Mouse (Mus musculus) forebrain, postnatal 0 days (tissue): ENCODE data around the gene Cav1. TPM values are rescaled to one million over a fixed set of nuclear protein-coding genes. Genes with fewer than 3 reads are reported as not detected.

ENCODE experiments used
- ATAC-seq: fragments of 200-750 bp; cut with Nextera tagmentation; 2 replicates; pipeline ENCODE4 v1.8.0; 2017; ENCODE audit warnings: mild to moderate bottlenecking, moderate library complexity
- DNase-seq: peaks from one replicate; pipeline ENCODE4 v3.0.0-alpha.2; 2015
- H3K27ac ChIP-seq: fragments of 300-500 bp; sonication (generic); 2 replicates; pipeline ENCODE4 v1.5.1; 2014; ENCODE audit warnings: low read depth, mild to moderate bottlenecking, antibody characterized with exemption, low read length, moderate library complexity, mixed read lengths
- H3K27me3 ChIP-seq: fragments of 300-500 bp; sonication (generic); 2 replicates; pipeline ENCODE4 v1.6.1; 2014; ENCODE audit warnings: mild to moderate bottlenecking, low read length, mixed read lengths; ENCODE audit not compliant: insufficient read depth
- H3K36me3 ChIP-seq: fragments of 300-500 bp; sonication (generic); 2 replicates; pipeline ENCODE4 v1.6.1; 2014; ENCODE audit warnings: mild to moderate bottlenecking, moderate library complexity; ENCODE audit not compliant: insufficient read depth
- H3K4me1 ChIP-seq: fragments of 300-500 bp; sonication (generic); 2 replicates; pipeline ENCODE4 v1.6.1; 2014; ENCODE audit warnings: antibody characterized with exemption; ENCODE audit not compliant: insufficient read depth
- H3K4me2 ChIP-seq: fragments of 300-500 bp; sonication (generic); 2 replicates; pipeline ENCODE4 v1.6.1; 2014; ENCODE audit warnings: low read depth, mild to moderate bottlenecking, moderate library complexity
- H3K4me3 ChIP-seq: fragments of 300-500 bp; sonication (generic); 2 replicates; pipeline ENCODE4 v1.5.1; 2014; ENCODE audit warnings: low read depth, low read length, mixed read lengths
- H3K9ac ChIP-seq: fragments of 300-500 bp; sonication (generic); 2 replicates; pipeline ENCODE4 v1.6.1; 2014; ENCODE audit warnings: mild to moderate bottlenecking
- H3K9me3 ChIP-seq: fragments of 300-500 bp; sonication (generic); 2 replicates; pipeline ENCODE4 v1.6.1; 2016; ENCODE audit warnings: low read length
- CTCF ChIP-seq: sonication (generic); IDR thresholded peaks from 2 replicates; pipeline ENCODE4 v1.5.1; 2016; ENCODE audit warnings: antibody characterized with exemption, control low read depth, low read depth
- WGBS: fragments of 180-500 bp; shearing (Covaris S2); extraction: QIAGEN DNeasy Blood & Tissue Kit; methylation state at CpG from one replicate; pipeline ENCODE4 v1.1.7; 2014; 5-methylcytosine and 5-hydroxymethylcytosine counted together
- polyA plus RNA-seq: library from polyadenylated mRNA; unstranded; fragments of >200 nt; fragmentation: Nextera tagmentation; extraction: Ambion mirVana; gene quantifications from 2 replicates; pipeline ENCODE4 v1.2.1, GENCODE M21; 2015
- total RNA-seq: library from RNA; depleted of rRNA; stranded (reverse); fragments of >200 nt; gene quantifications from 2 replicates; pipeline ENCODE4 v1.2.3, GENCODE M21; 2014

Cav1 gene
- total and polyA plus RNA-seq, 2 experiments from 2014 or later, result 32.8 to 42.4 TPM

DNA sequence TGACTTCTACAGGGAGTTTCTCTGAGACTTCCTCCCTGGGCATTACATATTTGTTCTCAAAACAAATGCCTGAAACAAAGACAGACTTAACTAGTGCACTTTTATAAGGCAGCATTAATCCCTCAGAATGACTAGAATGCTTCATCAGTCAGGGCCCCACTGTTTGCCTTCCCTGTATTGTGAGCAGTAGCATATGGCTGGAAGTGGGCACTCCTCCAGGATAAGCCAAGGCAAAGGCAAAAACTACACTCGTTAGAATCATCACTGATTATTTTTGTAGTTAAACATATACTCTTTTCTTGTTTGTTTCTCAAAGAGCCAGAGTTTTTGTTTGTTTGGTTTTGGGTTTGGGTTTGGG, 11.0 kb downstream of the Cav1 start:
- H3K4me3 ChIP-seq, result no peak overlapping the region
- no peaks in the 10 kb centered on the region for H3K36me3 ChIP-seq
- H3K27ac ChIP-seq, result no peak overlapping the region
- 13% methylated on average over 1 of the region's 1 CpGs for WGBS
- no peak for TF ChIP-seq CTCF
- no peaks in the 10 kb centered on the region for H3K9me3 ChIP-seq
- no peaks in the 10 kb centered on the region for H3K4me1 ChIP-seq
- no peak overlapping the region for H3K9ac ChIP-seq
- no peak for DNase-seq
- no peaks in the 10 kb centered on the region for H3K27me3 ChIP-seq
- H3K4me2 ChIP-seq, result no peak overlapping the region
- ATAC-seq, result no peak

DNA sequence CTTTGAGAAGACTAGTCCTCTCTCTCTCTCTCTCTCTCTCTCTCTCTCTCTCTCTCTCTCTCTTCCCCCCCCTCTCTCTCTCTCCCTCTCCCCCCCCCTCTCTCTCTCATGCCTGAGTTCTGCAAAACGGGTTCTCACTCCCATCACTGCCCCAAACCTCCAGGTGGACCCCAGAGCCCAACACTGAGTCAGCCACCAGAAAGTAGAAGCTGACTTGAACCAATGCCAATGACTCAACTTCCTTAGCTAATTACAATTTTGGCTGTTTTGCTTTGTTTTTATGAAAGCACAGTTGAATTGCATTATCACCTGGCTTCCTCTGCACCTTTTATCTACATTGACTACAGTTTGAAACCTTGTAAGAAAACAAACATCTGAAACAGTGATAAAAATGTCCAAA, 11.8 kb downstream of the Cav1 start:
- no peaks in the 10 kb centered on the region for H3K4me1 ChIP-seq
- no peaks in the 10 kb centered on the region for H3K27me3 ChIP-seq
- ATAC-seq, result no peak
- H3K9ac ChIP-seq, result no peak overlapping the region
- no peaks in the 10 kb centered on the region for H3K36me3 ChIP-seq
- no peak for DNase-seq
- H3K9me3 ChIP-seq, result no peaks in the 10 kb centered on the region
- H3K4me2 ChIP-seq, result no peak overlapping the region
- TF ChIP-seq CTCF, result no peak
- H3K27ac ChIP-seq, result no peak overlapping the region
- 68% methylated on average over 1 of the region's 1 CpGs for WGBS
- H3K4me3 ChIP-seq, result no peak overlapping the region

DNA sequence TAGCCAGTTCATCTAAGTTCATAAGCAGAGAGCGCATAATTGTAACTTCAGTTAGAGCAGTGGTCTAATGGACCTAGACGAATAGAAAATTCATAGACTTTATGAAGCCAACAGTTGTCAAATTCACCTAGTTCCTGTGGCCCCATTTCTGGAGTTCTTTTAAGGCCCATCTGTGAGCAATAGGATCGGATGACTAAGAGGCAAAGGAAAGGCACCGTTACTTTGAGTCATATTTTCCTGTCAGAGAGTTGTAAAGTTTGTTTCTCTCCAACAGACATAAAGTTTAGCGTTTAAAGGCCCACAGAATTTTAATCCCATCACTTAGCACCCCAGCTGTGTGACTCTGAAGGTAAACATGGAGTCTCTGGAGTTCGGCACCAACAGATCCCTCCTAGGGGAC, 15.8 kb downstream of the Cav1 start:
- H3K9ac ChIP-seq, result no peak overlapping the region
- H3K27me3 ChIP-seq, result no peaks in the 10 kb centered on the region
- no peaks in the 10 kb centered on the region for H3K36me3 ChIP-seq
- H3K9me3 ChIP-seq, result no peaks in the 10 kb centered on the region
- H3K4me2 ChIP-seq, result no peak overlapping the region
- H3K4me3 ChIP-seq, result no peak overlapping the region
- H3K4me1 ChIP-seq, result no peaks in the 10 kb centered on the region
- no peak overlapping the region for H3K27ac ChIP-seq
- 88% methylated on average over 6 of the region's 6 CpGs for WGBS
- no peak for DNase-seq
- no peak for ATAC-seq
- no peak for TF ChIP-seq CTCF

DNA sequence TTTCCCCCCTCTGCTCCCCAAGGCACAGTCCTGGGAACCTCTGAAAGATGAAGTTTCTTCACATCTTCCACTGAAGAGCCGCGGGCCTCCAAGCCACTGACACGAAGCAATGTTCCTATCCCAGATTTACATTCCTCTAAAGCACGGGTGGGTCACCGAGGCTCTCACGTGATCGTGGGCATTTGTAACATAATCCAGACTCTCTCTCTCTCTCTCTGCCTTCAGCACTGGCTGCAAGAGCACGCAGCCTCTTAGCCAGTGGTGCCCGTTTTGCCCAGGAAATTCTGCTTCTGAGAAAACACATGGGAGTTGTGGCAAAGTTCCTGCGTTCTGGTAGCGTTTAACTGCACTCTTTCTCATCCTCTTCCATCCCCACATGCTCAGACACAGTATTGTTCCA, 21.1 kb downstream of the Cav1 start:
- Histone ChIP-seq H3K9ac (no peak overlapping the region), H3K27me3 (no peaks in the 10 kb centered on the region), H3K9me3 (no peaks in the 10 kb centered on the region), H3K27ac (no peak overlapping the region), H3K4me1 (no peaks in the 10 kb centered on the region), H3K36me3 (no peaks in the 10 kb centered on the region), H3K4me3 (no peak overlapping the region), H3K4me2 (no peak overlapping the region)
- DNase-seq (no peak), ATAC-seq (no peak)
- WGBS, result 56% methylated on average over 11 of the region's 11 CpGs
- TF ChIP-seq CTCF, result no peak

DNA sequence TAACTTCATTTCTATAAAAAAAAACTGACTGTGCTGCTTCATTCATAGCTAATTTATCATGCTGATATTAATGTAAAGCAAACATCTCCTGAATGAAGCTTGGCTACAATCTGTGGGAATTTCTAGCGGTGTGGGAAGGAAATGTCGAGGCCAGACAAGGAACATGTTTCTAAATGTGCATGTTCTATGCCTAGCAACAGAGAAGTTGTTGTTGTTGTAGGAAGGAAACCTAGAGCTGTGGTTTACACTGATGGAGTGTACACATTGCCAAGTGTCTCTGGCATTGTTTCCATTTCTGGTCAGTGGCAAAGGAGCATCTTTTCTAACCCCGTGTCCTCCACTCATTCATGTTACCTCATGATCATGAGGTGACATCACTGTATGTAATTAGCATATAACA, 23.7 kb downstream of the Cav1 start:
- H3K4me2 ChIP-seq, result no peak overlapping the region

DNA sequence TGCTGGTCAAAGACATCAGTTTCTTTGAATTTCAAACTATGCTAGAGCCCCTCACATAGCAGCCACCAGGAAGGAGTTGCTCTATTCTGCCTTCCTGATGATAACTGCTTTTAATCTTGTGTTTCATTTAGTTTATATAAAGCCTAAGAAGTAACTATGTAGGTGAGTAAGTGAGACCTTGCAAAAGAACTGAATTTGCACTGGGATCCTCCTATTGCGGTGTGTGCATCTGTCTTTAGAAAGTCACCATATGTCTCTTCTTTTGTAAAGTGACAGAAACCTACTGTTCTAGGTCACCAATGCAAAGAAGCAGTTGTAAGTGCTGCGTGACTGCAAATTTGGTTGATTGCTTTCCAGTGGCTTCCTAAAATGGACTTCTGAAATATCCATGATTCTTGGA, 31.6 kb downstream of the Cav1 start:
- Histone ChIP-seq H3K4me1 (no peaks in the 10 kb centered on the region), H3K9me3 (no peaks in the 10 kb centered on the region), H3K4me3 (no peak overlapping the region), H3K9ac (no peak overlapping the region), H3K36me3 (no peaks in the 10 kb centered on the region), H3K27me3 (no peaks in the 10 kb centered on the region), H3K4me2 (no peak overlapping the region), H3K27ac (no peak overlapping the region)
- ATAC-seq (no peak), DNase-seq (no peak)
- TF ChIP-seq CTCF, result no peak
- 59% methylated on average over 2 of the region's 2 CpGs for WGBS

More for the DNA sequence above, 23.7 kb downstream of the Cav1 start:
- TF ChIP-seq CTCF, result no peak
- no peaks in the 10 kb centered on the region for H3K27me3 ChIP-seq
- no peaks in the 10 kb centered on the region for H3K36me3 ChIP-seq
- H3K9me3 ChIP-seq, result no peaks in the 10 kb centered on the region
- DNase-seq (no peak), ATAC-seq (no peak)
- no peaks in the 10 kb centered on the region for H3K4me1 ChIP-seq
- no peak overlapping the region for H3K9ac ChIP-seq
- H3K27ac ChIP-seq, result no peak overlapping the region
- no peak overlapping the region for H3K4me3 ChIP-seq
- 81% methylated on average over 3 of the region's 3 CpGs for WGBS

DNA sequence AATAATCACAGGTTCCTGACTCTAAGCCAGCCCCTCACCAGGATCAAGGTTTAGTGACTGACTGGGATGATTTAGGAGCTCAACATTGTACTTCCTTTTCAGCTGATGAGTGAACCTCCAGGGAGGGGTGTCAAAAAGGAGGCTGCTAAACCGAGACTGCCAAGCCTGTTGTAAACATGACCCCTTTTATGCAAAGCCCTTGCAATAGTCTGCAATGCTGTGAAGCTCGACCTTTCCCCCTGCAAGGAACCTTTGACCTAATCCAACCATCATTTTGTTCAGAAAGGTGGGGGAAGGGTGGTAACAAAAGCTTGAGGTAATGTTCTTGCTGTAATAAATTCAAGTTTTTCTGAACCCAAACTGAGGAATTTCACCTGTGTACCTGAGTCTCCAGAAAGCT, 34.3 kb downstream of the Cav1 start:
- no peak for TF ChIP-seq CTCF
- no peak overlapping the region for H3K9ac ChIP-seq
- H3K4me2 ChIP-seq, result no peak overlapping the region
- no peak overlapping the region for H3K27ac ChIP-seq
- 16% methylated on average over 2 of the region's 2 CpGs for WGBS
- no peaks in the 10 kb centered on the region for H3K27me3 ChIP-seq
- no peak overlapping the region for H3K4me3 ChIP-seq
- ATAC-seq (no peak), DNase-seq (no peak)
- H3K9me3 ChIP-seq, result no peaks in the 10 kb centered on the region
- H3K36me3 ChIP-seq, result no peaks in the 10 kb centered on the region
- H3K4me1 ChIP-seq, result no peaks in the 10 kb centered on the region

DNA sequence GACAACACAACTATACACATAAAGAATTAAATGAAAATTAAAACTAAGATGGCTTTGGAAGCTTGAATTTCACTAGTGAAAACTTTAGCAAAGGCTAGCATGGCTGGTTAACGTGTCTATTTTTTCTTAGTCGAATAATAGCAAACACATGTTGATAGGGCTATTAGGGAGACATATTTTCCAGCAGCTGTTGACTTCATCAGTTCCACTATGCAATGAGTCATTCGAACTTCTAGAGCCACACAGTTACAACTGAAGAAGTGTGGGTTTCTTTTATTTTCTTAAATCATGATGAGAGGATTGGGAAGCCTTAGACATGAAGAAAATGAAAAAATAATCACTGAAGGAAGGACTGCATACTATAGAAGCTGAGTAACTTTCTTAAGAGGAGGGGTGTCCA, 41.9 kb downstream of the Cav1 start:
- DNase-seq (no peak), ATAC-seq (no peak)
- TF ChIP-seq CTCF, result no peak
- Histone ChIP-seq H3K9ac (no peak overlapping the region), H3K27me3 (no peaks in the 10 kb centered on the region), H3K9me3 (no peaks in the 10 kb centered on the region), H3K4me2 (no peak overlapping the region), H3K4me3 (no peak overlapping the region), H3K36me3 (no peaks in the 10 kb centered on the region), H3K27ac (no peak overlapping the region), H3K4me1 (no peaks in the 10 kb centered on the region)
- WGBS, result 82% methylated on average over 3 of the region's 3 CpGs
